Mouse (Mus musculus) embryonic facial prominence, embryonic 14.5 days (tissue): ENCODE data around the gene Sh3bp1. TPM values are rescaled to one million over a fixed set of nuclear protein-coding genes. Genes with fewer than 3 reads are reported as not detected.

ENCODE experiments used
- ATAC-seq: fragments of 200-750 bp; cut with Nextera tagmentation; 2 replicates; pipeline ENCODE4 v1.8.0; 2017; ENCODE audit warnings: low read depth, moderate number of reproducible peaks, moderate TSS enrichment
- DNase-seq: peaks from one replicate; pipeline ENCODE4 v3.0.0-alpha.2; 2015; ENCODE audit warnings: low spot score
- H3K27ac ChIP-seq: fragments of 300-500 bp; sonication (generic); replicated peaks from 2 replicates; pipeline ENCODE4 v1.5.1; 2014; ENCODE audit warnings: low read depth, mild to moderate bottlenecking, low read length, moderate library complexity
- H3K27me3 ChIP-seq: fragments of 300-500 bp; sonication (generic); replicated peaks from 2 replicates; pipeline ENCODE4 v1.6.1; 2014; ENCODE audit warnings: low read length; ENCODE audit not compliant: control insufficient read depth, insufficient read depth
- H3K36me3 ChIP-seq: fragments of 300-500 bp; sonication (generic); 2 replicates; pipeline ENCODE4 v1.6.1; 2014; ENCODE audit warnings: low read length, mixed read lengths; ENCODE audit not compliant: control insufficient read depth, insufficient read depth
- H3K4me1 ChIP-seq: fragments of 300-500 bp; sonication (generic); 2 replicates; pipeline ENCODE4 v1.6.1; 2014; ENCODE audit warnings: antibody characterized with exemption, low read length; ENCODE audit not compliant: control insufficient read depth, insufficient read depth
- H3K4me2 ChIP-seq: fragments of 300-500 bp; sonication (generic); 2 replicates; pipeline ENCODE4 v1.6.1; 2014; ENCODE audit warnings: low read depth, mild to moderate bottlenecking, low read length, moderate library complexity, mixed read lengths
- H3K4me3 ChIP-seq: fragments of 300-500 bp; sonication (generic); 2 replicates; pipeline ENCODE4 v1.5.1; 2014; ENCODE audit warnings: low read depth, mild to moderate bottlenecking, low read length
- H3K9ac ChIP-seq: fragments of 300-500 bp; sonication (generic); 2 replicates; pipeline ENCODE4 v1.6.1; 2014; ENCODE audit warnings: low read depth, mild to moderate bottlenecking, low read length, moderate library complexity, mixed read lengths
- H3K9me3 ChIP-seq: fragments of 300-500 bp; sonication (generic); 2 replicates; pipeline ENCODE4 v1.6.1; 2016; ENCODE audit warnings: low read length; ENCODE audit not compliant: control insufficient read depth
- WGBS: fragments of 180-500 bp; shearing (Covaris S2); extraction: QIAGEN DNeasy Blood & Tissue Kit; methylation state at CpG from one replicate; pipeline ENCODE4 v1.1.7; 2014; 5-methylcytosine and 5-hydroxymethylcytosine counted together
- polyA plus RNA-seq: library from polyadenylated mRNA; unstranded; fragments of >200 nt; fragmentation: Nextera tagmentation; extraction: Ambion mirVana; gene quantifications from 2 replicates; pipeline ENCODE4 v1.2.1, GENCODE M21; 2014

Sh3bp1 gene
- polyA plus RNA-seq, 1 experiment from 2014 or later, result 40.8 TPM

DNA sequence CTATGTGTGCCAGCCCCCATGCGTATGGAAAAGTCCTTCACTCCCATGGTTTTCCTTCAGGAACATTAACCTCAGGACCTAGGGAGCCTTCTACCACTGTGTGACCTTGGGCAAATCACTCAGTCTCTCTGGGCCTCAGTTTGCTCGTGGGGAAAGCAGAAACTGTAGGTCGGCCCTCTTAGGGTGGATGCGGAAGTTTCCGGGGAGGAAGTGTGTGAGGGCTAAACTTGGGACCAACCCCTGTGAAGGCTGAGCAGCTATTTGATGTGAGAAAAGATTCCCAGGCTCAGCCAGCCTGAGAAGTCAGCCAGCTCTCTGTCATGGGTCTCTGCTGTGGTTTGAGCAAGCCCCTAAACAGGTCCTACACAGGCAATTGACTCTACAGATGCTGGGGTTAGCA, 37.3 kb upstream of the Sh3bp1 start:
- Histone ChIP-seq H3K27me3 (no peaks in the 10 kb centered on the region), H3K9ac (no peak overlapping the region), H3K4me1 (no peaks in the 10 kb centered on the region), H3K36me3 (no peaks in the 10 kb centered on the region), H3K4me2 (no peak overlapping the region), H3K9me3 (no peaks in the 10 kb centered on the region), H3K27ac (no peak overlapping the region), H3K4me3 (no peak overlapping the region)
- DNase-seq (no peak), ATAC-seq (no peak)
- WGBS, result 90% methylated on average over 5 of the region's 5 CpGs

DNA sequence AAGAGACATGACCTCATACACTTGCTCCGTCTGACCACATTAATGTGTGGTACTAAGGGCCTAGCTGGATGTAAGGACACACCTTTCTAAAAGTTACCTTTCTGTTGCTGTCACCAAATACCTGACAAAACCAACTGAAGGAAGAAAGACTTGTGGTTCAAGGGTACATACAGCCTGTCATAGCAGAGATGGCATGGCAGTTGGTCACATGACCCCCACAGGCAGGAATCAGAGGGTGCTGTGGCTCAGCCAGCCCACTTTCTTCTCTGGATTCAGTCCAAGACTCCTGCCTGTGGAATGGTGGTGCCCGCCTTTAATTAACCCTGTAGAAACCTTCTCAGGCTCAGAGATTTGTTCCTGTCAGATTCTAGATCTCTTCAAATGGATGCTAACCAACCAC, 36.4 kb upstream of the Sh3bp1 start:
- Histone ChIP-seq H3K9ac (no peak overlapping the region), H3K4me3 (no peak overlapping the region), H3K4me1 (no peaks in the 10 kb centered on the region), H3K4me2 (no peak overlapping the region), H3K27ac (no peak overlapping the region), H3K36me3 (no peaks in the 10 kb centered on the region), H3K27me3 (no peaks in the 10 kb centered on the region), H3K9me3 (no peaks in the 10 kb centered on the region)
- ATAC-seq (no peak), DNase-seq (no peak)
- 73% methylated on average over 2 of the region's 2 CpGs for WGBS

DNA sequence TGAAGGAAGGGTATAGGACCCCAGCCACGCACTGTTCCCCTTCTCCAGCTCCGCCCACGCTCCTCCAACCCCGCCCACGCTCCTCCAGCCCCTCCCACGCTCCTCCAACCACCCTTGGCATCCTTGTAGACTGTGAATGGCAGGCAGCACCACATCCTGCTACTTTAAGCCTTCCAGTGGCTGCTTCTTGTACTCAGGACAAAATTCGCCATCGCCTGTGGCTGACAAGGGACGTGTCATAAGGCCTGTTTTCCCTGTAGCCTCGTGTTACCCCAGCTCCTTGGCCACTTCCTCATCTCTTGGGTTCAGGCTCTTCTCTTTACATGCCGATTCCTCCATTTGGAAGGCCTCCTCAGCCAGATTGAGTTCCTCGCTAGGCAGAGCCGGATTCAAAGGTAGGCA, 35.7 kb upstream of the Sh3bp1 start:
- ATAC-seq, result peak; percentile 3; the same call in 1 of the 2 replicates
- Histone ChIP-seq H3K4me3 (no peak overlapping the region), H3K27me3 (no peaks in the 10 kb centered on the region), H3K36me3 (no peaks in the 10 kb centered on the region), H3K4me1 (no peaks in the 10 kb centered on the region), H3K9me3 (no peaks in the 10 kb centered on the region), H3K9ac (0 out of 2 replicates have a peak overlapping the region, but pooled peaks have one; percentile 2), H3K4me2 (no peak overlapping the region), H3K27ac (no peak overlapping the region)
- DNase-seq, result no peak
- 41% methylated on average over 13 of the region's 13 CpGs for WGBS

DNA sequence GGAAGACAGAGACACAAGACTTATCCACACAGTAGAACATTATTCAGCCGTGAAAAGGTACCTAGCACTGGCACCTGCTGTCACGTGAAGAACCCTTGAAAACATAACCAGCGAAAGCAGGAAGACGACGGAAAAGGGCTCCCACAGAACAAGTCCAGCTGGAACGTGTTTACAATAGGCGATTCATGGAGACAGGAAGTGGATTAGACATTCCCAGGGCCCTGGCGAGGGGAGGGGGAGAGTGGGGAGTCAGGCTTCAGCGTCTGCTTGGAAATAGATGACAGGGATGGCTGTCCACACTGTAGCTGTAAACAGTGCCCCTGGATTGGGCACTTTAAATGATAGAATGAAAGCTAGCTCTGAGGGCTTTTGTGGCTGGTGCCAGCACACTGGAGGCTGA, 31.2 kb upstream of the Sh3bp1 start:
- Histone ChIP-seq H3K27ac (peak overlapping the region; percentile 41; the same call in 1 of the 2 replicates), H3K27me3 (no peaks in the 10 kb centered on the region), H3K9me3 (no peaks in the 10 kb centered on the region), H3K36me3 (no peaks in the 10 kb centered on the region), H3K4me1 (no peaks in the 10 kb centered on the region), H3K9ac (no peak overlapping the region), H3K4me3 (no peak overlapping the region), H3K4me2 (no peak overlapping the region)
- WGBS, result 7% methylated on average over 9 of the region's 9 CpGs
- ATAC-seq (peak; percentile 79), DNase-seq (peak; percentile 84)

DNA sequence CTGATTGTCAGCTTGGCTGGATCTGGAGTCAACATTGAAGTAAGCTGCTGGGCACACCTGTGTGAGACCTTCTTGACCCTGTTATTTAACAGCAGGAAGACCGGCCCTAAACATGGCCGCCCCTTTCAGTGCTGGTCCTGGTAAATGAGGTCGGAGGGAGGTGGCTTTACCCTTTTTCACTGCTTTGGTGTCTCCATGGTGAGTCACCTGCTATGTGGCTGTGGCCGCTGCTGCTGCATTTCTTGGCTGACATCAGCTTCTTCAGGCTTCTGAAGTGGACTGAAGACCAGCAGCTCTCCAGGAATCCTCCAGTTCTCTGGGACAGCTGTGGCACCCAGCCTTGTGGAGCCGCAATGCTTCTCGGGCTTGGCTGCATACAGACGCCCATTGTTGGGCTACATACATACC, 30.7 kb upstream of the Sh3bp1 start:
- no peak overlapping the region for H3K9ac ChIP-seq
- no peak for DNase-seq

DNA sequence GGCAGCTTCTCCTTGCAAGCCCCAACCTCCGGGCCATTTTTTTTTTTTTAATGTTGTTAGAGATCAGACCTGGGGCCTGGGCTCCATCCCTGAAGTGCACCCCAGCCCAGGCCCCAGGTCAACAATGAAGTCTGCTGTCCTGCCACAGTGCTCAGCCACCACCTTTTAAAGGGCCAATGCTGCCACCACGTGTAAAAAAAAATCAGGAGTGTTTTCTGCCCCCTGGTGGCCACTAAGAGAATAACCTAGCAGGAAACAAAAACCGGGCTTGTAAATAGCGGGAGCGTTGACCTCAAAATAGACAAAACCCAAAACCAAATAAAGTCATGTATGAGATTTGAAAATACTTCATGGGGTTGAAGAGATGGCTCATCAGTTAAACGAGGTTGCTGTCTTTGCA, 29.8 kb upstream of the Sh3bp1 start:
- H3K36me3 ChIP-seq, result no peaks in the 10 kb centered on the region
- no peak overlapping the region for H3K4me3 ChIP-seq
- H3K9ac ChIP-seq, result no peak overlapping the region
- no peaks in the 10 kb centered on the region for H3K27me3 ChIP-seq
- H3K4me2 ChIP-seq, result no peak overlapping the region
- no peaks in the 10 kb centered on the region for H3K4me1 ChIP-seq
- DNase-seq (peak; percentile 43), ATAC-seq (no peak)
- no peak overlapping the region for H3K27ac ChIP-seq
- 29% methylated on average over 6 of the region's 6 CpGs for WGBS
- no peaks in the 10 kb centered on the region for H3K9me3 ChIP-seq

More for the DNA sequence above, 30.7 kb upstream of the Sh3bp1 start:
- no peak overlapping the region for H3K4me2 ChIP-seq
- no peaks in the 10 kb centered on the region for H3K9me3 ChIP-seq
- H3K4me1 ChIP-seq, result no peaks in the 10 kb centered on the region
- ATAC-seq, result 0 out of 2 replicates have a peak, but pooled peaks have one; percentile 31
- no peaks in the 10 kb centered on the region for H3K36me3 ChIP-seq
- H3K27me3 ChIP-seq, result no peaks in the 10 kb centered on the region
- H3K27ac ChIP-seq, result peak overlapping the region; percentile 41; the same call in 1 of the 2 replicates
- 53% methylated on average over 7 of the region's 7 CpGs for WGBS
- no peak overlapping the region for H3K4me3 ChIP-seq

DNA sequence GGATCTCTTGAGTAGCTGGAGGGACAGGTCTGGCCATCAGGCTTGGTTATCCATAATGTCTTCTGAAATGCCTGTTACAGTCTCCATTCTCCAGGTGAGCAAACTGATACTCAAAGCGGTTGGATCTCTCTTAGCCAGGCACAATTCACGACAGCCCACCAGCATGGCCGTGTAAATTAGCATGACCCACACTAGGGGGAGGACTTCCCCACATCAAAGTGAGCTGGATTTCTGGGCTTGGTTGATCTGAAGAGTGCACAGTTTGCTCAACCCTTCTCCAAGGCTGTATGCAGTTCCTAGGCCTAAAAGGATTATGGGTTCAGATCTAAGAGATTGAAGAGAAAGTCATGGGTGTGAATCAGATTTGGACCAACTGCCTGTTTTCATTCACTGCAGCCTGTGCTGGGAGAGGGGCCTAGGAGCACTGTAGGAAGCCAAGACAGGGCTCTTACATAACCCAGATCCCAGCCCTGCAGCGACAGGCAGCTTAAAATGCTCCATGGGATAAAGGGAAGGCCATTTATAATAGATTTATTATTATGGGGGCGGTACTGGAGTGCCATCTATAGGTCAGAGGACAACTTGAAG, 27.5 kb upstream of the Sh3bp1 start:
- no peak for ATAC-seq
- no peak for DNase-seq
- no peak overlapping the region for H3K27ac ChIP-seq
- 42% methylated on average over 5 of the region's 5 CpGs for WGBS
- H3K4me1 ChIP-seq, result no peaks in the 10 kb centered on the region
- no peaks in the 10 kb centered on the region for H3K27me3 ChIP-seq
- no peak overlapping the region for H3K9ac ChIP-seq
- no peak overlapping the region for H3K4me3 ChIP-seq
- H3K36me3 ChIP-seq, result no peaks in the 10 kb centered on the region
- no peaks in the 10 kb centered on the region for H3K9me3 ChIP-seq
- no peak overlapping the region for H3K4me2 ChIP-seq

DNA sequence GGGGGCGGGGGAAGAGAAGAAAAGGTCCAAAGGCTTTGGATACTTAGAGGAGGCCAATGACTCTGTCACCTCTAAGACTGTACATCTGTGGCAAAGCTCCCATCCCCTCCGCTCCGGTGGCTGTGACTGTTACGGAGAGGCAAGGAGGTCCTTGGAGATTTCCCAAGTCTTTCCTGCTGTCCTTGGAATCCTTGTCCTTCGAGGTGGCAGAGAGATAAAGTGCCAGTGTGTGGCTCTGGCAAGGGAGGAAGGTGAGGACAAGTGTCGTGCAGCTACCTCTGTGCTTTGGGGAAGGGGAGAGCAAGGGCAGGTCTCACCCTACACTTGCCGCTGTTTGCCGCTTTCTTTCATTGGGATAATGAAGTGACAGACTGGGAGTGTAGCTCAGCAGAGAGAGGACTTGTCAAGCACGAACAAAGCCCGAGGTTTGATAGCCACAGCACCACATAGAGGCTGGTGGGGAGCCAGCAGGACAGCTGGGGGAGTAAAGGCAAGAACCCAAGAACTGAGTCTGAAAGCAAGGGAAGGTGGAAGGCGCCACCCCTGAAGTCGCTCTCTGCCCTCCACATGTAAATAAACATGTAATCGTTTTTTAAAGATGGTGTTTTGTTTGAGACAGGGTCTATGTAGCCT, 25.6 kb upstream of the Sh3bp1 start:
- WGBS, result 59% methylated on average over 13 of the region's 13 CpGs
- no peaks in the 10 kb centered on the region for H3K27me3 ChIP-seq
- H3K4me1 ChIP-seq, result peaks cover 6% of the 10 kb centered on the region
- H3K27ac ChIP-seq, result no peak overlapping the region
- DNase-seq (no peak), ATAC-seq (no peak)
- H3K36me3 ChIP-seq, result no peaks in the 10 kb centered on the region
- H3K4me3 ChIP-seq, result no peak overlapping the region
- no peak overlapping the region for H3K4me2 ChIP-seq
- no peak overlapping the region for H3K9ac ChIP-seq
- no peaks in the 10 kb centered on the region for H3K9me3 ChIP-seq

DNA sequence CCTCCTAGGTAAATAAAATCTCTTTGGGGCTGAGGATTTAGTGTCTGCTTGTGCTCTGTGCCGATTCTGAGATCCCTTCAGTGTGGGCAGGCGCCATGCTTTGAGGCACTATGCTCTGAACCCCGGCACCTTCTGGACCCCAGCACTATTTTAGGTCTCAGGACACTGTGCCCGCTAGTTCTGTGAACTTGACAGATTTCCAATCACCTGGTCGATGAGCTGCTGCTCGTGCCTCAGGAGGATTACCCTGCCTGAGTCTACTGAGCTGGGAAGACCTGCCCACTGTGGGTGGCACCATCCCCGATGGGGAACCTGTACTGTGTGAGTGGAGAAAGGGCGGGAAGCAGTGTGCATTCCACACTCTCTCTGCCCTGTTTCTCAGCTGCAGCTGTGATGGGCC, 24.6 kb upstream of the Sh3bp1 start:
- Histone ChIP-seq H3K9me3 (no peaks in the 10 kb centered on the region), H3K4me1 (peaks cover 13% of the 10 kb centered on the region), H3K27me3 (no peaks in the 10 kb centered on the region), H3K9ac (no peak overlapping the region), H3K36me3 (peaks cover 4% of the 10 kb centered on the region), H3K27ac (peak overlapping the region; percentile 100), H3K4me3 (no peak overlapping the region), H3K4me2 (no peak overlapping the region)
- WGBS, result 72% methylated on average over 8 of the region's 8 CpGs
- no peak for ATAC-seq
- DNase-seq, result no peak
